Mouse (Mus musculus): Measurements from ENCODE around the gene Tmem94.

Tmem94 gene

GRCm38 (mm10) chr11:115808696-115809310 lies 43.6 kb downstream of the Tmem94 start:
- DNase-seq (ENCODE audit: low read depth, low spot score): no peak

GRCm38 (mm10) chr11:115809311-115809781 lies 44.1 kb downstream of the Tmem94 start:
- DNase-seq (ENCODE audit: low read depth, low spot score): no peak

GRCm38 (mm10) chr11:115810377-115810776 lies 45.1 kb downstream of the Tmem94 start:
- DNase-seq (ENCODE audit: low read depth, low spot score): no peak

- no peak for DNase-seq (ENCODE audit: low read depth, low spot score)
These were observed 46.3 kb downstream of the Tmem94 start for GRCm38 (mm10) chr11:115811381-115812093.

GRCm38 (mm10) chr11:115812095-115812494 lies 46.9 kb downstream of the Tmem94 start:
- no peak for DNase-seq (ENCODE audit: low read depth, low spot score)

GRCm38 (mm10) chr11:115812533-115813420 lies 47.5 kb downstream of the Tmem94 start:
- peak; percentile 68 for DNase-seq (ENCODE audit: low read depth, low spot score)

GRCm38 (mm10) chr11:115813507-115814296 lies 48.5 kb downstream of the Tmem94 start, which contains the start of gene Caskin2:
Caskin2 (minus strand) TSS chr11:115813639.
- DNase-seq (ENCODE audit: low read depth, low spot score): peak; percentile 97

GRCm38 (mm10) chr11:115814605-115815450 lies 49.6 kb downstream of the Tmem94 start, which contains the start of gene Tsen54:
Tsen54 (plus strand) TSS chr11:115814724.
- DNase-seq (ENCODE audit: low read depth, low spot score): peak; percentile 83

GRCm38 (mm10) chr11:115817331-115817730 lies 52.1 kb downstream of the Tmem94 start:
- no peak for DNase-seq (ENCODE audit: low read depth, low spot score)

- no peak for DNase-seq (ENCODE audit: low read depth, low spot score)
These were observed 54.8 kb downstream of the Tmem94 start for GRCm38 (mm10) chr11:115819915-115820623.

- DNase-seq (ENCODE audit: low read depth, low spot score): no peak
These were observed 55.8 kb downstream of the Tmem94 start for GRCm38 (mm10) chr11:115821001-115821400.

GRCm38 (mm10) chr11:115823774-115824740 lies 58.8 kb downstream of the Tmem94 start, which contains the start of gene Llgl2:
Llgl2 (plus strand) TSS chr11:115824049.
- peak; percentile 84 for DNase-seq (ENCODE audit: low read depth, low spot score)

GRCm38 (mm10) chr11:115824813-115825212 lies 59.6 kb downstream of the Tmem94 start:
- no peak for DNase-seq (ENCODE audit: low read depth, low spot score)

GRCm38 (mm10) chr11:115826487-115826886 lies 61.3 kb downstream of the Tmem94 start:
- no peak for DNase-seq (ENCODE audit: low read depth, low spot score)

GRCm38 (mm10) chr11:115827624-115828023 lies 62.4 kb downstream of the Tmem94 start:
- DNase-seq (ENCODE audit: low read depth, low spot score): no peak

- no peak for DNase-seq (ENCODE audit: low read depth, low spot score)
These were observed 63.8 kb downstream of the Tmem94 start for GRCm38 (mm10) chr11:115829036-115829435.

- no peak for DNase-seq (ENCODE audit: low read depth, low spot score)
These were observed 65.5 kb downstream of the Tmem94 start for GRCm38 (mm10) chr11:115830550-115831325.
